Mouse (Mus musculus): ENCODE results near the gene Phf19. TPM values are rescaled to one million over a fixed set of nuclear protein-coding genes. Genes with fewer than 3 reads are reported as not detected.
A peak's percentile ranks its signal among the peaks of the same experiment; 100 is the strongest.

Phf19 gene
- polyA plus RNA-seq, 1 experiment, result 4.3 TPM

DNA sequence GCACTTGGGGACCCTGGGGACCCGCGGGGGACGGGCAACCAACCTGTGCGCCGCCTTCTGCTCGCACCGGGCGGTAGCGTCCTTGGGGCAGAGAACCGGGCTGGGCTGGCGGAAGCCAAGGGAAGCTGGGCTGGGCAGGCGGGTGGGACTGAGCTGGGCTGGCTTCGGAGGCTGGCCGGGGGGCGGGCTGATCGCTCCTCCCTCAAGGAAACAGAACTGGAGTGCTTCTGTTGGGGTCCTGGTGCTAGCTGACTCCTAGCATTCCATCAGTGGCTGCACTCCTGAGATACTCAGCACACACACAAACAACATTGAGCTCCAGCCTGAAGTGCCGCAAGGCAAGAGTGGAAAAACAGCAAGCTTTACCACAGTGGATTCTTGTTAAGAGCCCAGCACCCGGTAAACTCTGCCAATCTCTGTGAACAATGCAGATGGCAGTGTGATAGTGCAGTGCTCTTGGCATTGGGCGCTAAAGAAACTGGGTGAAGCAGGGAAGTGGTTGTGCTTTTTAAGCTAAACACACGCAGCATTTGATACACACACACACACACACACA, 47.7 kb upstream of the Phf19 start, which contains the start of gene Traf1:
TSS of gene Traf1 (minus strand) at position 292 of the 556 bp plus-strand sequence.
- no peaks in the 10 kb centered on the region for H3K79me2 ChIP-seq (ENCODE audit: control insufficient read depth, insufficient read depth)
- H3K4me3 ChIP-seq, result no peak within 1 kb of the TSS
- no peaks in the 10 kb centered on the region for H3K36me3 ChIP-seq (ENCODE audit: control insufficient read depth, insufficient read depth)
- H3K27me3 ChIP-seq (ENCODE audit: control insufficient read depth, insufficient read depth, insufficient read length), result no peaks in the 10 kb centered on the region
- H3ac ChIP-seq (ENCODE audit: control insufficient read depth, insufficient read length), result no peak within 1 kb of the TSS
- TF ChIP-seq SRF (IDR thresholded peaks at IDR 0.05; ENCODE audit: control insufficient read depth, insufficient read length, low read depth) (no peak), E2F4 (IDR thresholded peaks at IDR 0.05; ENCODE audit: insufficient read depth) (no peak), CEBPB (IDR thresholded peaks at IDR 0.05; ENCODE audit: insufficient read depth, poor library complexity, severe bottlenecking) (no peak), POLR2A (IDR thresholded peaks at IDR 0.05; ENCODE audit: insufficient read length, low read depth) (no peak), USF1 (IDR thresholded peaks at IDR 0.05; ENCODE audit: low read depth) (no peak), TCF12 (IDR thresholded peaks at IDR 0.05; ENCODE audit: insufficient read depth, poor library complexity, severe bottlenecking) (no peak), MYOG (IDR thresholded peaks at IDR 0.05; ENCODE audit: control insufficient read depth in 1 of 3, insufficient read depth in 1 of 3, insufficient read length in 2 of 3, low read depth in 2 of 3) (no peak), POLR2AphosphoS2 (IDR thresholded peaks at IDR 0.05; ENCODE audit: insufficient read length, low read depth) (no peak), REST (IDR thresholded peaks at IDR 0.05; ENCODE audit: insufficient read depth, insufficient read length) (no peak), TCF3 (IDR thresholded peaks at IDR 0.05; ENCODE audit: insufficient read length, low read depth) (no peak), MYOD1 (IDR thresholded peaks at IDR 0.05; ENCODE audit: control insufficient read depth in 1 of 3, insufficient read length in 2 of 3, low read depth in 2 of 3) (no peak), MAX (IDR thresholded peaks at IDR 0.05; ENCODE audit: low read depth) (no peak)
- no peak within 1 kb of the TSS for H3K4me2 ChIP-seq (ENCODE audit: low read depth)

- H3K4me3 ChIP-seq, result no peak overlapping the region
- H3K27me3 ChIP-seq (ENCODE audit: control insufficient read depth, insufficient read depth, insufficient read length), result no peaks in the 10 kb centered on the region
- TF ChIP-seq POLR2A (IDR thresholded peaks at IDR 0.05; ENCODE audit: insufficient read length, low read depth) (no peak), SRF (IDR thresholded peaks at IDR 0.05; ENCODE audit: control insufficient read depth, insufficient read length, low read depth) (no peak), USF1 (IDR thresholded peaks at IDR 0.05; ENCODE audit: low read depth) (no peak), POLR2AphosphoS2 (IDR thresholded peaks at IDR 0.05; ENCODE audit: insufficient read length, low read depth) (no peak), REST (IDR thresholded peaks at IDR 0.05; ENCODE audit: insufficient read depth, insufficient read length) (no peak), TCF3 (IDR thresholded peaks at IDR 0.05; ENCODE audit: insufficient read length, low read depth) (no peak), TCF12 (IDR thresholded peaks at IDR 0.05; ENCODE audit: insufficient read depth, poor library complexity, severe bottlenecking) (no peak), MYOD1 (IDR thresholded peaks at IDR 0.05; ENCODE audit: control insufficient read depth in 1 of 3, insufficient read length in 2 of 3, low read depth in 2 of 3) (no peak), CEBPB (IDR thresholded peaks at IDR 0.05; ENCODE audit: insufficient read depth, poor library complexity, severe bottlenecking) (no peak), MAX (IDR thresholded peaks at IDR 0.05; ENCODE audit: low read depth) (no peak), E2F4 (IDR thresholded peaks at IDR 0.05; ENCODE audit: insufficient read depth) (no peak), MYOG (IDR thresholded peaks at IDR 0.05; ENCODE audit: control insufficient read depth in 1 of 3, insufficient read depth in 1 of 3, insufficient read length in 2 of 3, low read depth in 2 of 3) (no peak)
- no peaks in the 10 kb centered on the region for H3K36me3 ChIP-seq (ENCODE audit: control insufficient read depth, insufficient read depth)
- no peak overlapping the region for H3K4me2 ChIP-seq (ENCODE audit: low read depth)
- H3K79me2 ChIP-seq (ENCODE audit: control insufficient read depth, insufficient read depth), result no peaks in the 10 kb centered on the region
- no peak overlapping the region for H3ac ChIP-seq (ENCODE audit: control insufficient read depth, insufficient read length)
These were observed 47.1 kb upstream of the Phf19 start for GRCm38 (mm10) chr2:34960966-34961365.

DNA sequence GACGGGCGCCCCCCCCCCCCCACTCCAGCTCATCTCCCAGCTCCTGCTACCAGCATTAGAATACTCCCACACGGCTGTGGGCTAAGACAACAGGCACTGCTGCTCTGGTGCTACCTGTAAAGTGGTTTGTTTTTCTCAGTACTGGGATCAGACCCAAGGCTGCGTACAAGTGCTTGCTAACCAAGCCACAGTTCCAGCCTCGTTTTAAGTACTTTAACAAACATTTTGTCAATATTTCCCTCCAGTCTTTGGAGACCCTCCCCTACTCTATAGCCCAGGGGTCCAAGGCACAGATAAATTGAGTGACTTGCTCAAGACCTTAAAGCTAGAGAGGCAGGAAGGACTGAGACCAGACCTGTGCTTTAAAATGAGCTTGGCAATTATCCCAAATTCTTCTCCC, 46.6 kb upstream of the Phf19 start:
- no peak overlapping the region for H3K4me3 ChIP-seq
- no peaks in the 10 kb centered on the region for H3K79me2 ChIP-seq (ENCODE audit: control insufficient read depth, insufficient read depth)
- no peaks in the 10 kb centered on the region for H3K27me3 ChIP-seq (ENCODE audit: control insufficient read depth, insufficient read depth, insufficient read length)
- H3ac ChIP-seq (ENCODE audit: control insufficient read depth, insufficient read length), result no peak overlapping the region
- H3K36me3 ChIP-seq (ENCODE audit: control insufficient read depth, insufficient read depth), result no peaks in the 10 kb centered on the region
- TF ChIP-seq USF1 (IDR thresholded peaks at IDR 0.05; ENCODE audit: low read depth) (no peak), E2F4 (IDR thresholded peaks at IDR 0.05; ENCODE audit: insufficient read depth) (no peak), POLR2A (IDR thresholded peaks at IDR 0.05; ENCODE audit: insufficient read length, low read depth) (no peak), TCF12 (IDR thresholded peaks at IDR 0.05; ENCODE audit: insufficient read depth, poor library complexity, severe bottlenecking) (no peak), MAX (IDR thresholded peaks at IDR 0.05; ENCODE audit: low read depth) (no peak), MYOG (IDR thresholded peaks at IDR 0.05; ENCODE audit: control insufficient read depth in 1 of 3, insufficient read depth in 1 of 3, insufficient read length in 2 of 3, low read depth in 2 of 3) (no peak), POLR2AphosphoS2 (IDR thresholded peaks at IDR 0.05; ENCODE audit: insufficient read length, low read depth) (no peak), TCF3 (IDR thresholded peaks at IDR 0.05; ENCODE audit: insufficient read length, low read depth) (no peak), CEBPB (IDR thresholded peaks at IDR 0.05; ENCODE audit: insufficient read depth, poor library complexity, severe bottlenecking) (no peak), REST (IDR thresholded peaks at IDR 0.05; ENCODE audit: insufficient read depth, insufficient read length) (no peak), SRF (IDR thresholded peaks at IDR 0.05; ENCODE audit: control insufficient read depth, insufficient read length, low read depth) (no peak), MYOD1 (IDR thresholded peaks at IDR 0.05; ENCODE audit: control insufficient read depth in 1 of 3, insufficient read length in 2 of 3, low read depth in 2 of 3) (no peak)
- no peak overlapping the region for H3K4me2 ChIP-seq (ENCODE audit: low read depth)

- Histone ChIP-seq H3K4me3 (no peak overlapping the region), H3K4me2 (ENCODE audit: low read depth) (peak overlapping the region; percentile 67), H3ac (ENCODE audit: control insufficient read depth, insufficient read length) (no peak overlapping the region), H3K36me3 (ENCODE audit: control insufficient read depth, insufficient read depth) (no peaks in the 10 kb centered on the region), H3K27me3 (ENCODE audit: control insufficient read depth, insufficient read depth, insufficient read length) (no peaks in the 10 kb centered on the region), H3K79me2 (ENCODE audit: control insufficient read depth, insufficient read depth) (no peaks in the 10 kb centered on the region)
- TF ChIP-seq MAX (IDR thresholded peaks at IDR 0.05; ENCODE audit: low read depth) (no peak), E2F4 (IDR thresholded peaks at IDR 0.05; ENCODE audit: insufficient read depth) (no peak), REST (IDR thresholded peaks at IDR 0.05; ENCODE audit: insufficient read depth, insufficient read length) (no peak), CEBPB (IDR thresholded peaks at IDR 0.05; ENCODE audit: insufficient read depth, poor library complexity, severe bottlenecking) (no peak), MYOD1 (IDR thresholded peaks at IDR 0.05; ENCODE audit: control insufficient read depth in 1 of 3, insufficient read length in 2 of 3, low read depth in 2 of 3) (no peak), TCF12 (IDR thresholded peaks at IDR 0.05; ENCODE audit: insufficient read depth, poor library complexity, severe bottlenecking) (no peak), TCF3 (IDR thresholded peaks at IDR 0.05; ENCODE audit: insufficient read length, low read depth) (no peak), POLR2AphosphoS2 (IDR thresholded peaks at IDR 0.05; ENCODE audit: insufficient read length, low read depth) (no peak), POLR2A (IDR thresholded peaks at IDR 0.05; ENCODE audit: insufficient read length, low read depth) (no peak), MYOG (IDR thresholded peaks at IDR 0.05; ENCODE audit: control insufficient read depth in 1 of 3, insufficient read depth in 1 of 3, insufficient read length in 2 of 3, low read depth in 2 of 3) (no peak), USF1 (IDR thresholded peaks at IDR 0.05; ENCODE audit: low read depth) (no peak)
These were observed 44.8 kb upstream of the Phf19 start for GRCm38 (mm10) chr2:34958582-34958981.
